Mouse (Mus musculus): ENCODE measurements around the gene Hapln1. TPM values are rescaled to one million over a fixed set of nuclear protein-coding genes. Genes with fewer than 3 reads are reported as not detected.
A peak's percentile ranks its signal among the peaks of the same experiment; 100 is the strongest.

Gene Hapln1
- 46.5 and 50.8 TPM in 2 replicates for polyA plus RNA-seq (2015; fragmentation: Nextera tagmentation; extraction: Ambion mirVana)

- ATAC-seq (ENCODE audit: low FRiP score, low read depth) = peak; percentile 67
- H3K36me3 ChIP-seq = no peaks in the 10 kb centered on the region
- peak within 1 kb of the TSS; percentile 91 for H3K4me2 ChIP-seq (replicated peaks)
- H3K4me3 ChIP-seq = peak within 1 kb of the TSS; percentile 57
- H3K9ac ChIP-seq = peak within 1 kb of the TSS; percentile 76
- no peaks in the 10 kb centered on the region for H3K27me3 ChIP-seq
- no peaks in the 10 kb centered on the region for H3K9me3 ChIP-seq
- WGBS = under 1% methylated on average over 29 of the region's 29 CpGs
- H3K27ac ChIP-seq = peak within 1 kb of the TSS; percentile 90
- H3K4me1 ChIP-seq = peaks cover 14% of the 10 kb centered on the region
Observed at GRCm38 (mm10) chr13:89539205-89539886, at the start of gene Hapln1. Gene Hapln1, plus strand, starts transcription at chr13:89539796.

DNA sequence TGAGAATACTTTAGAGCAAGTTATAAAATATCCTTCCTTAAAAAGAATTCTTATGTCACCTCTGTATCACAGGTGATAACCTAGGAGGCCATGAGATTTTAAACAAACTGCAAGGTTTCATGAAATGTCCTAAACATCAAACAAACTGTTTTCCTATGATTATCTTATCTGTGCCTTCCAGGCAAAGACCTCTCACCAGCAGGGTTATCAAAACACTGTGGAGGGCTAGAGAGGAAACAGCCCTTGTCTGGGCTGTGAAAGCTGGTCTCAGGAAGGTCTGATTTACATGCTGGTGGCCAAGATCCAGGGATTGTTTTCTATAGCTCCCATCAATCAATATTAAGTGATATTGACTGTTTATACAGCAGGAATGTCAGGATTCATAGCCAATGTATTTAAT lies 46.4 kb upstream of the Hapln1 start:
- no peak for ATAC-seq (ENCODE audit: low FRiP score, low read depth)
- H3K9me3 ChIP-seq = no peaks in the 10 kb centered on the region
- H3K9ac ChIP-seq = no peak overlapping the region
- no peak overlapping the region for H3K27ac ChIP-seq
- no peak overlapping the region for H3K4me3 ChIP-seq
- no peak overlapping the region for H3K4me2 ChIP-seq (replicated peaks)
- H3K27me3 ChIP-seq = no peaks in the 10 kb centered on the region
- H3K4me1 ChIP-seq = no peaks in the 10 kb centered on the region
- H3K36me3 ChIP-seq = no peaks in the 10 kb centered on the region

DNA sequence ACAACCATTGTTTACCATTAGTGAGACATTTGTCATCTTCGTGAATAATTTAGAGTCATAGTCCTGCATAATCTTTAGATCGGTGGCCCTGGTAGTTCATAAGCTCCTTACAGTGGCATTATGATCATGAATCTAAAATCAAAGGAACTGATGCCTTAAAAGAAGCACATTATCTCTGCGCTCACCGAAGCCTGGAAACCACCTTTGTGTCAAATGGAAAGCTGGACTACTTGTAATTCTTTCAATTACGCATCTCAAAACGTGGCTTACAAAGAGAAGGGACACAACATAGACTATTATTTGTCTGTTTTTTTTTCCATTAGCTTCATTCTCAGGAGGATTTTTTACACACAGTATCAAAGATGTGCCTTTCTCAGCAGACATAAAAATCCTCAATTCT lies 45.9 kb upstream of the Hapln1 start:
- Histone ChIP-seq H3K4me2 (replicated peaks) (no peak overlapping the region), H3K9me3 (no peaks in the 10 kb centered on the region), H3K36me3 (no peaks in the 10 kb centered on the region), H3K4me3 (no peak overlapping the region), H3K4me1 (no peaks in the 10 kb centered on the region), H3K27ac (no peak overlapping the region), H3K27me3 (no peaks in the 10 kb centered on the region), H3K9ac (no peak overlapping the region)
- ATAC-seq (ENCODE audit: low FRiP score, low read depth) = no peak
- WGBS = 78% methylated on average over 6 of the region's 6 CpGs

DNA sequence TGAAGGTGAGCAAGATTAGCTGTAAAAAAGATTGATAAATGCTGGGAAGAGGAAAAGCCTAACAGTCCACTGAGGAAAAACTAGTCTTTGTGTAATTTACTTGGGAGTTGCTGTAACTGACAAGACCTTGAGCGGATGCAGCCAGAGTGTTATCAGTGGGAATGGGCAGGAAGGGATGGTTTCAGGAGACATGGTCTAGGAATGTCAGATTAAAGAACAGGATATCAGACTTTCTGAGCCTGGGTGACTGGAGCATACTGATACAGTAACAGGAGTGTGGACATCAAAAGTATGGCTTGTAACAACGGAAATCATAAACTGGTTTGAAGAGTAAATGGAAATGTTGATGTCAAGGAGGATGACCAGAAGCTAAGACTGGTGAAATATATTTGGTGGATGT lies 43.0 kb upstream of the Hapln1 start:
- 81% methylated on average over 2 of the region's 2 CpGs for WGBS
- Histone ChIP-seq H3K9ac (no peak overlapping the region), H3K27ac (no peak overlapping the region), H3K4me3 (no peak overlapping the region), H3K4me2 (replicated peaks) (no peak overlapping the region), H3K9me3 (no peaks in the 10 kb centered on the region), H3K4me1 (no peaks in the 10 kb centered on the region), H3K36me3 (no peaks in the 10 kb centered on the region), H3K27me3 (no peaks in the 10 kb centered on the region)
- ATAC-seq (ENCODE audit: low FRiP score, low read depth) = no peak

DNA sequence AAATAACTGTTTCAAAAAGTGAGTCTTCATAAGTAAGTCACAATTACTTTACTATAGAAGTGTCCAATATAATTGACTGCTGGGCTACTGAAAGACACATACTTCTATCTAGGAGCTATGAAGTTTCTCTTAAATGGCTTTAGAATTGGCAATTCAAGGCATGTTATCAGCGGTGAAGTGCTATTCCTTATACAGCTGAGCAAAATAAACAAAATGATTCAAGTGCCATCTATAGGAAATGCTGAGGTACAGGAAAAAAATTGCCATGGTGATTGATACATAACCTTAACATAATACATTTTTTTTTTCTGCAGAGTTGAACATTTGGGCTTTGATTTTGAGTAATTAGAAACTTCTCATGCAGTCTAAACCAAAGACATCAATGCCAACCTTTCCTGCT lies 40.2 kb upstream of the Hapln1 start:
- no peak for ATAC-seq (ENCODE audit: low FRiP score, low read depth)
- 84% methylated on average over 1 of the region's 1 CpGs for WGBS

DNA sequence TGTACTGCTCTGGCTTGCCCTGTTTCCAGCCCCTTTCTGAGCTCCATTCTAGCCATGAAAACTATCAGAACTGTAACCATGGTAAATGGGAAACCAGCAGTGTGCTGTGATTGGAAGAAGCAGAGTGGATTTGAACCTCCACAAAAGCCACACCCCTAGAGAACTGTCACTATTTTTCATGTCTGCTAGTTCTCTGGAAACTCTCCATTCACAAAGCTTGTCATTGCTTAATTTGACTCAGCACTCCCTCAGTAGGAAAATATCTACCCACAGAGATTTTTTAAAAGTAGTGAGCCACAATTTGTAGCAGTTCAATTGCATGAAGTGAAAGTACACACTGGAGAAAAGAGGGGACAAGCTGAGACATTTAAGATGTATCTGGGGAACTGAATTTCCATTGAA lies 18.1 kb upstream of the Hapln1 start:
- Histone ChIP-seq H3K36me3 (no peaks in the 10 kb centered on the region), H3K27ac (peak overlapping the region; percentile 77), H3K9me3 (no peaks in the 10 kb centered on the region), H3K9ac (no peak overlapping the region), H3K4me2 (replicated peaks) (no peak overlapping the region), H3K4me3 (no peak overlapping the region), H3K4me1 (peaks cover 12% of the 10 kb centered on the region), H3K27me3 (no peaks in the 10 kb centered on the region)
- ATAC-seq (ENCODE audit: low FRiP score, low read depth) = peak; percentile 81

More for the DNA sequence above, 40.2 kb upstream of the Hapln1 start:
- Histone ChIP-seq H3K27me3 (no peaks in the 10 kb centered on the region), H3K4me2 (replicated peaks) (no peak overlapping the region), H3K9me3 (no peaks in the 10 kb centered on the region), H3K27ac (no peak overlapping the region), H3K9ac (no peak overlapping the region), H3K4me3 (no peak overlapping the region), H3K36me3 (no peaks in the 10 kb centered on the region), H3K4me1 (no peaks in the 10 kb centered on the region)

GRCm38 (mm10) chr13:89528716-89529115 lies 10.9 kb upstream of the Hapln1 start:
- 43% methylated on average over 1 of the region's 1 CpGs for WGBS
- no peak overlapping the region for H3K4me2 ChIP-seq (replicated peaks)
- H3K27me3 ChIP-seq = no peaks in the 10 kb centered on the region
- H3K4me1 ChIP-seq = no peaks in the 10 kb centered on the region
- H3K27ac ChIP-seq = no peak overlapping the region
- no peak overlapping the region for H3K9ac ChIP-seq
- no peak overlapping the region for H3K4me3 ChIP-seq
- H3K9me3 ChIP-seq = no peaks in the 10 kb centered on the region
- ATAC-seq (ENCODE audit: low FRiP score, low read depth) = no peak
- H3K36me3 ChIP-seq = no peaks in the 10 kb centered on the region

DNA sequence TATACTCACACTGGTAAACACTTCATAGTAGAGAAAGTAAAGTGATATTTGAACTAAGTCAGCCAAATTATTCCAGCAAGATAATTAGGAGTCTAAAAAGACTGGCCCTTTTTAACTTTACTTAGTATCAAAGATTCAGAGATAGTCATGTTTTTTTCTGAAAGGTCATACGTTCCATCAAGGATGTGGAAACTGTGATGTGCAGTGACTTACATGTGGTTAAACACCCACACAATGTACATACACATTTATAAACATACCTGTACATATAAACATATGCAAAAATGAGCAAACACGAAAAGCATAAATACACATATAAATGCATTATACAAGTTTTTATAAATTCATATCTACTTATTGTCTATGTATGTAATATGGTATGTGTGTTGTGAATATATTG lies 9.2 kb upstream of the Hapln1 start:
- Histone ChIP-seq H3K9me3 (no peaks in the 10 kb centered on the region), H3K9ac (no peak overlapping the region), H3K4me2 (replicated peaks) (no peak overlapping the region), H3K27me3 (no peaks in the 10 kb centered on the region), H3K4me1 (no peaks in the 10 kb centered on the region), H3K4me3 (no peak overlapping the region), H3K27ac (no peak overlapping the region), H3K36me3 (no peaks in the 10 kb centered on the region)
- no peak for ATAC-seq (ENCODE audit: low FRiP score, low read depth)
- WGBS = 83% methylated on average over 2 of the region's 2 CpGs

DNA sequence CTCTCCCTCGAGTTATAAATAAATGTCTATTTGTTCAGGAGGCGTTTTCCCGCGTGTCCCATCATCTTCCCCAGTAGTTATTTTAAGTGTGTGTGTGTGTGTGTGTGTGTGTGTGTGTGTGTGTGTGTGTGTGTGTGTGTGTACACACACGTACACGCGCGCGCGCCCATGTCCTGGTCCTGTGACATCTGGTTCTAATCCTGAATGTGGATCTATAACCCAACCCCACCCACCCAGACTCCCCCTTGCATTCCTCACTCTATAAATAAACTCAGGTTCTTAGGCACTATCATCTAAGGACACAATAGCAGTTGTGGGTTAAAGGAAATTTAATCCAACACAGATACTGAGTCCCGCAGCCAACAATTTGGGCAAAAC lies 280 bp downstream of the Hapln1 start:
- peak overlapping the region; percentile 57 for H3K4me3 ChIP-seq
- H3K9me3 ChIP-seq = no peaks in the 10 kb centered on the region
- H3K27ac ChIP-seq = peak overlapping the region; percentile 90
- no peaks in the 10 kb centered on the region for H3K36me3 ChIP-seq
- WGBS = 4% methylated on average over 8 of the region's 11 CpGs
- peak; percentile 41; the same call in 1 of the 2 replicates for ATAC-seq (ENCODE audit: low FRiP score, low read depth)
- no peaks in the 10 kb centered on the region for H3K27me3 ChIP-seq
- H3K4me2 ChIP-seq (replicated peaks) = peak overlapping the region; percentile 91
- H3K4me1 ChIP-seq = peaks cover 14% of the 10 kb centered on the region
- peak overlapping the region; percentile 45; the same call in 1 of the 2 replicates for H3K9ac ChIP-seq

DNA sequence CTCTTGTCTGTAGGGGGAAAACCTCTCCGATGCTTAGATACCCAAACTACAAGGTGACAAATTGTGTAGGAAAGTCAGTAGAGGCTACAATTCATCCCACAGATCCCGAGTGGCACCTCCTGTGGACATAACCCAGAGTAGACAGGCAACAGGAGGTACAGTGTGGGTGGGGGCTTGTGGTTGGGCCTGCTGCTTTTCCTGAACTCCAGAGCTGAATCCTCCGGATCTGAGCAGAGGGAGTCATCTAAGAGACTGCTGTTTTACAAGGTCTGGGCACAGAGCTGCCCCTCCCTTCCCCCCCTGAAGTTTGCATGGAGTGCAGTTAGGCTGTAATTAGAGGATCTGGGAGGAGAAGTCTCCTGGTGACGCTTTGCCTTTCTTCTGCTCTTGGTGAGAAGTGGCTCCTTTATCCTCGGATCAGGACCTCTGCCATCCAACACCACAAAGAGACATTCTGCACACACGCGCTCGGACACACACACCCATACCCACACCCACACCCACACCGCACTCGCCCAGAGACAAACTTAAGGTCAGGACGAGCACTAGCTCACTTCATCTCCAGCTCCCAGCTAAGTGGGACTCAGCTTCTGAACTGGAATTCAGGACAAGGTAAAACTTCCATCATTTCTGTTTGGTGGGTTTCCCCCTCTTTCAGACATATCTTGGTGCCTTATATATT lies 846 bp downstream of the Hapln1 start:
- Histone ChIP-seq H3K27ac (peak overlapping the region; percentile 90), H3K4me3 (peak overlapping the region; percentile 57), H3K36me3 (no peaks in the 10 kb centered on the region), H3K4me2 (replicated peaks) (peak overlapping the region; percentile 91), H3K4me1 (peaks cover 14% of the 10 kb centered on the region), H3K9ac (peak overlapping the region; percentile 45), H3K27me3 (no peaks in the 10 kb centered on the region), H3K9me3 (no peaks in the 10 kb centered on the region)
- 9% methylated on average over 11 of the region's 11 CpGs for WGBS
- peak; percentile 68 for ATAC-seq (ENCODE audit: low FRiP score, low read depth)

DNA sequence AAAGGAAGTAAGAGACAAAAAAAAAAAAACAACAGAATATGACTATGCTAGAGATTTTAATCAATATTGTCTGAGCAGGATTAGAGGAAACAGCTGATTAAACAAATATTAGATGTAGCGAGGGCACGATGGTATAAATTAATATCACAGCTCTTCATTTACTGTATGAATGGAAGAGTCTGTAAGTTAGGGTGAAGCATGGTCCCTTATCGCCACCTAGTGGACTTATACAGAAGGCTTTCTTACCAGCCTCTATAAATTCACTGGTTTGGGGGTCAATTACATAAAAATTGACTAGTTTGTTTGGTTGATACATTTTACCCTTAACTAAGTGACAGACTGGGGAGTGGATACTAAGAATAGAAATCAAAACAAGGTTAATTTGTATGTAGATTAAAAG lies 3.4 kb downstream of the Hapln1 start:
- Histone ChIP-seq H3K4me3 (no peak overlapping the region), H3K36me3 (no peaks in the 10 kb centered on the region), H3K4me2 (replicated peaks) (no peak overlapping the region), H3K27ac (no peak overlapping the region), H3K9ac (no peak overlapping the region), H3K4me1 (peaks cover 11% of the 10 kb centered on the region), H3K9me3 (no peaks in the 10 kb centered on the region), H3K27me3 (no peaks in the 10 kb centered on the region)
- ATAC-seq (ENCODE audit: low FRiP score, low read depth) = no peak
- 5% methylated on average over 3 of the region's 3 CpGs for WGBS

DNA sequence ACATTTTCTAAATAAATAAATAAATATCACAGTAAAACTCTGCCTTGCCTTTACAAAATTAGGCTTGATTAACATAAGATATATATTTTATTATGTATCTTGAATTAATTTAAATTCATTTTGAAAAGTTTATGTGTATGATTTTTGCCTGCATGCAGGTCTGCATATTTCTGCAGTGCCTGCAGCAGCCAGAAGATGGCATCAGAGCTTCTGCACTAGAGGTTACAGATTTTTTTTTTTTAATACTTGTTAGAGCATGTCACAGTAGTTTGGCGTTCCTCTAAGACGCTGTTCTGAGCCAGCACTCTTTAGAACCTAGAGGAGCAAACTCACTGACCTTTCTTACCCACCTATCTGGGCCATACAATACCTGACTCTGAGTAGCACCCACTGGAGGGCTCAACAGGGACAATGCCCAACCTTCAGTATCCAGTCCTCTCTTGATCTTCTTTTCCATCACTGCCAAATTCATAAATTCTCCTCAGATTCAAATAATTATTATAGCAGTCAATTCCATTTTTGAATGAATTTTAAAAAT lies 8.7 kb downstream of the Hapln1 start:
- no peak; the same call in 1 of the 2 replicates for ATAC-seq (ENCODE audit: low FRiP score, low read depth)
- Histone ChIP-seq H3K4me1 (no peaks in the 10 kb centered on the region), H3K27me3 (no peaks in the 10 kb centered on the region), H3K4me3 (no peak overlapping the region), H3K9me3 (no peaks in the 10 kb centered on the region), H3K9ac (no peak overlapping the region), H3K27ac (no peak overlapping the region), H3K4me2 (replicated peaks) (no peak overlapping the region), H3K36me3 (no peaks in the 10 kb centered on the region)
- 9% methylated on average over 2 of the region's 2 CpGs for WGBS

Data from limb, embryonic 13.5 days (tissue).